Mouse (Mus musculus): ENCODE results near the gene Btd.

The Btd gene

GRCm38 (mm10) chr14:31717360-31717759 is 76.5 kb downstream of the Btd start:
- ChIA-PET POLR2A (interaction anchor here in 3 of 4 experiments (0.6 to 2.8 kb wide), 6 partner anchors 10 to 1992 kb away, joined by 3 to 8 read pairs (median 4); no protein-coding TSS in a partner anchor), CTCF (no interaction called here)
